Mouse (Mus musculus) bone marrow, adult 2 months (tissue): ENCODE measurements at regions not wholly inside any gene's neighbourhood (a gene's known extent, or its start where the extent isn't known, plus 50 kb on each side); places are given as distances from the start of the nearest gene placed in this dataset.
A peak's percentile ranks its signal among the peaks of the same experiment; 100 is the strongest.

Experiments
- H3K27ac ChIP-seq: fragments of 200-500 bp; 2 replicates; pipeline ENCODE4 v1.5.1; 2012; ENCODE audit warnings: low read depth, mild to moderate bottlenecking, control low read depth, inconsistent platforms, low read length; ENCODE audit not compliant: control insufficient read depth, poor library complexity, insufficient read depth
- H3K4me1 ChIP-seq: fragments of 200-500 bp; 2 replicates; pipeline ENCODE4 v1.6.1; 2011; ENCODE audit warnings: low read length; ENCODE audit not compliant: control insufficient read depth, insufficient read depth
- H3K4me3 ChIP-seq: fragments of 200-500 bp; replicated peaks from 2 replicates; pipeline ENCODE3; 2011; ENCODE audit warnings: mild to moderate bottlenecking, low read depth, low read length, control low read depth; ENCODE audit not compliant: control insufficient read depth
- CTCF ChIP-seq: fragments of 200-500 bp; IDR thresholded peaks from 2 replicates; pipeline ENCODE4 v1.5.1; 2011; ENCODE audit warnings: low read length, control low read depth; ENCODE audit not compliant: control insufficient read depth, insufficient read depth
- POLR2A ChIP-seq: fragments of 200-500 bp; IDR thresholded peaks from 2 replicates; pipeline ENCODE4 v1.6.1; 2011; ENCODE audit warnings: low read depth, mild to moderate bottlenecking, control low read depth, low read length, borderline replicate concordance; ENCODE audit not compliant: control insufficient read depth
- WGBS: fragments of 180-500 bp; shearing (Covaris S2); methylation state at CpG from one replicate; pipeline ENCODE4 v1.1.7; 2018; 5-methylcytosine and 5-hydroxymethylcytosine counted together

GRCm38 (mm10) chr2:27590511-27590910 lies 75.6 kb downstream of the Wdr5 start:
- H3K4me3 ChIP-seq = no peak overlapping the region
- peaks cover 6% of the 10 kb centered on the region; the same call in 1 of the 2 replicates for H3K4me1 ChIP-seq
- WGBS = 50% methylated on average over 6 of the region's 6 CpGs
- no peak overlapping the region for H3K27ac ChIP-seq
- TF ChIP-seq POLR2A (no peak), CTCF (no peak)

GRCm38 (mm10) chr2:27591668-27592067 lies 76.7 kb downstream of the Wdr5 start:
- TF ChIP-seq POLR2A = no peak
- no peak overlapping the region for H3K4me3 ChIP-seq
- H3K4me1 ChIP-seq = peaks cover 6% of the 10 kb centered on the region; the same call in 1 of the 2 replicates
- WGBS = 79% methylated on average over 5 of the region's 5 CpGs
- H3K27ac ChIP-seq = no peak overlapping the region

GRCm38 (mm10) chr2:27593338-27593737 lies 78.4 kb downstream of the Wdr5 start:
- 47% methylated on average over 10 of the region's 10 CpGs for WGBS
- no peak for TF ChIP-seq CTCF
- no peak for TF ChIP-seq POLR2A
- H3K4me3 ChIP-seq = no peak overlapping the region
- peak overlapping the region; percentile 53 for H3K27ac ChIP-seq
- H3K4me1 ChIP-seq = peaks cover 6% of the 10 kb centered on the region; the same call in 1 of the 2 replicates

GRCm38 (mm10) chr2:27595251-27595650 lies 80.3 kb downstream of the Wdr5 start:
- Histone ChIP-seq H3K4me3 (no peak overlapping the region), H3K4me1 (peaks cover 7% of the 10 kb centered on the region; the same call in 1 of the 2 replicates), H3K27ac (no peak overlapping the region)
- 21% methylated on average over 4 of the region's 4 CpGs for WGBS
- TF ChIP-seq POLR2A (no peak), CTCF (no peak)

GRCm38 (mm10) chr2:27596217-27596616 lies 80.0 kb upstream of the Rxra start:
- TF ChIP-seq CTCF (no peak), POLR2A (no peak)
- peaks cover 7% of the 10 kb centered on the region; the same call in 1 of the 2 replicates for H3K4me1 ChIP-seq
- 71% methylated on average over 2 of the region's 2 CpGs for WGBS
- no peak overlapping the region for H3K27ac ChIP-seq
- H3K4me3 ChIP-seq = no peak overlapping the region

- Histone ChIP-seq H3K4me3 (no peak overlapping the region), H3K27ac (no peak overlapping the region), H3K4me1 (peaks cover 7% of the 10 kb centered on the region; the same call in 1 of the 2 replicates)
- TF ChIP-seq CTCF = no peak
- TF ChIP-seq POLR2A = no peak
- 96% methylated on average over 1 of the region's 1 CpGs for WGBS
Observed at GRCm38 (mm10) chr2:27596966-27597365, 79.3 kb upstream of the Rxra start.

GRCm38 (mm10) chr2:27597901-27598300 lies 78.3 kb upstream of the Rxra start:
- Histone ChIP-seq H3K4me1 (peaks cover 7% of the 10 kb centered on the region; the same call in 1 of the 2 replicates), H3K27ac (no peak overlapping the region), H3K4me3 (no peak overlapping the region)
- TF ChIP-seq CTCF = no peak
- no peak for TF ChIP-seq POLR2A
- WGBS = 82% methylated on average over 4 of the region's 4 CpGs

GRCm38 (mm10) chr2:27599061-27599768 lies 77.0 kb upstream of the Rxra start:
- H3K4me1 ChIP-seq = peaks cover 5% of the 10 kb centered on the region; the same call in 1 of the 2 replicates
- no peak overlapping the region; the same call in 1 of the 2 replicates for H3K27ac ChIP-seq
- WGBS = 84% methylated on average over 8 of the region's 8 CpGs

GRCm38 (mm10) chr2:27599769-27600167 lies 76.5 kb upstream of the Rxra start:
- H3K4me3 ChIP-seq = no peak overlapping the region
- H3K4me1 ChIP-seq = peaks cover 5% of the 10 kb centered on the region; the same call in 1 of the 2 replicates
- no peak overlapping the region for H3K27ac ChIP-seq
- no peak for TF ChIP-seq CTCF
- no peak for TF ChIP-seq POLR2A
- WGBS = 76% methylated on average over 4 of the region's 4 CpGs

More at GRCm38 (mm10) chr2:27599061-27599768, 77.0 kb upstream of the Rxra start:
- TF ChIP-seq POLR2A (no peak), CTCF (no peak)
- H3K4me3 ChIP-seq = no peak overlapping the region
